Mouse (Mus musculus): ENCODE measurements around the gene Tnfrsf9. TPM values are rescaled to one million over a fixed set of nuclear protein-coding genes. Genes with fewer than 3 reads are reported as not detected.
A peak's percentile ranks its signal among the peaks of the same experiment; 100 is the strongest.
"Not testable (repeated sequence)": the region's sequence is repeated elsewhere in the genome, so short reads cannot be mapped to it uniquely, and the experiment has no call there.

Tnfrsf9 gene
- polyA plus RNA-seq, 1 experiment from 2014 or later, result 1.2 TPM

DNA sequence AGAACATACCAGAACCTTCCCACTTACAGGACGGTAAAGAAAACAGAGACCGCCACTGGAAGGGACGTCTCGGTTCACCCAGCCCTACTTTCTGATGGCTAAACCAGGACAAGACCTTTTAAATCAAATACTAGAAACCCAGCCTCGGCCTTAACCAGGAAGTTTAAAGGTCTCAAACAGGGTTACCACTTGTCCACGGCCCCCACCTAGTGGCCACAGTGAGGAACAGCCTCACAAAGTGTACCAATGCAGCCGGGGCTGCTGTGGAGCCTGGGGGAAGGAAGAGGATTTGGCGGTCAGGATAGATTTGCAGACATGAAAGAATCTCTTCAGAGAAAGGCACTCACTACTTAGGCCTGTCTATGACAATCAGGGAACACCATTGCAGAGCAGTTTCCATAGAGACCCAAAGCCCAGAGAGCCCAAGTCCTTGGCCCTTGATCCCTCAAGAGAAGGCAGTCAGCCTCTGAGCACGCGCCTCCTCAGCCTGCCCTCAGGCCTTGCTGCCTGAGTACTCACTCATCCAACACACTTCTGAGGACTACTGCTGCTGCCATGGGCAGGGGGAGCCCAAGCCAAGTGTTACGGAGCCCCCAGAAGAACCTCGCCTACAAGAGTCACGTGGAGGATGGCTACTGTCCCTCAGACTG is 15.5 kb upstream of the Tnfrsf9 start:
- Histone ChIP-seq H3K4me2 (no peak overlapping the region), H3K27ac (no peak overlapping the region), H3K36me3 (peaks cover 44% of the 10 kb centered on the region), H3K9me3 (no peaks in the 10 kb centered on the region), H3K4me3 (replicated peaks) (no peak overlapping the region), H3K9ac (no peak overlapping the region), H3K4me1 (0 out of 2 replicates have a peak, but pooled peaks cover 5% of the 10 kb centered on the region), H3K27me3 (replicated peaks) (no peaks in the 10 kb centered on the region)
- WGBS, result 57% methylated on average over 13 of the region's 13 CpGs
- ATAC-seq (ENCODE audit: insufficient read depth, low FRiP score, low read depth), result peak; percentile 45; the same call in 1 of the 2 replicates

DNA sequence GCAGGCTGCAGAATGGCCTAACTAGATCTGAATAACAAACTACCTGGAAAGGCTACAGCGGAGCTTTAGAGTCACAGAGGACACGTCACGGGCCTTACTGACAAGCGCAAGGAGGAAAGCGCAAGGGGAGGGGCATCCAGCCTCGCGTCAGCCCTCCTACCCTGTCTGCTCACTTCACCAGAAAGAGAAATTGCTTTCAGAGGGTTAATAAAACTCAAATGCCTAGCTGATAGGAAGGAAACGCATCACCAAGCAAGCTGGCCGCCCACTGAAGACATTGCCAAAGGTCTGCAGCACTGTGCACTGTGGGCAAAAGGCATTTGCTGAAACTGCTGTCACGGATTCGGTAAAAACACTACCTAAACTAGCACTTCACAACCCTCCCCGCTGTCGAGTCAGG is 13.9 kb upstream of the Tnfrsf9 start:
- Histone ChIP-seq H3K4me2 (no peak overlapping the region), H3K27ac (no peak overlapping the region), H3K36me3 (peaks cover 50% of the 10 kb centered on the region), H3K9me3 (no peaks in the 10 kb centered on the region), H3K4me3 (replicated peaks) (no peak overlapping the region), H3K27me3 (replicated peaks) (no peaks in the 10 kb centered on the region), H3K4me1 (no peaks in the 10 kb centered on the region), H3K9ac (no peak overlapping the region)
- WGBS, result 95% methylated on average over 13 of the region's 13 CpGs
- ATAC-seq (ENCODE audit: insufficient read depth, low FRiP score, low read depth), result no peak

DNA sequence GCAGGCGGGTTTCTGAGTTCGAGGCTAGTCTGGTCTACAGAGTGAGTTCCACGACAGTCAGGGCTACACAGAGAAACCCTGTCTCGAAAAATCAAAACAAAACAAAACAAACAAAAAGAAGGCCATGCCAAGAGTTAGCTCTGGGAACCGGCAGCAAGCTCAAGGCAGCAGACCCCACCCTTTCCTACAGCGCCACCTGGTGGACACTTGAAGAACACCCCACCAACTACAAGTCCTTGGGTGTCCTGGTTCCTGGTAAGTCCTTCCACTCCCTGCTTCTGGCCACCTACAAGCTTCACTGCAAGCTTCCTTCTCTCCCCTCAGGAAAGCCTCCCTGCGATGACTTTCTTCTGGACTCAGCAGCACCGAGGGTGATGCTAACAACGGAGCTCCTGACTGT is 12.7 kb upstream of the Tnfrsf9 start:
- 48% methylated on average over 9 of the region's 9 CpGs for WGBS
- Histone ChIP-seq H3K36me3 (peaks cover 53% of the 10 kb centered on the region), H3K27me3 (replicated peaks) (no peaks in the 10 kb centered on the region), H3K4me2 (no peak overlapping the region), H3K9ac (no peak overlapping the region), H3K9me3 (no peaks in the 10 kb centered on the region), H3K4me3 (replicated peaks) (no peak overlapping the region), H3K4me1 (no peaks in the 10 kb centered on the region), H3K27ac (no peak overlapping the region)
- no peak for ATAC-seq (ENCODE audit: insufficient read depth, low FRiP score, low read depth)

DNA sequence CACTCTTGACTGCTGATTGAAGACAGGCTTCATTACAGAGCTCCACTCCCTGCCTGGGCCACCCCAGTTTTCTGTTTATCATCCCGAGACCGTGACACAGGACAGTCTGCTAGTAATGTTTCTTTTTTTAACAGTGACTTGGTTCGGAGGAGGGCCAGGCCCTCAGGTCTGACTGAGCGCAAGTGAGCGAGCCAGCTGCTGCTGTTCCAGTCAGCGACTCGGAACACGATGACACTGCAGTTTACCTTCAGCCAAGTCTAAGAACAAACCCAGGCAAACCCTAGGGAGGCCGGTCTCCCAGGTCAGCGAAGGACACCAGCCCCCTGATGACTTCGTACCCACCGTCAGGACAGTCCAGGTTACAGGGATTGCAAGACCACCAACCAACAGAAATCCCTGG is 12.3 kb upstream of the Tnfrsf9 start:
- H3K9ac ChIP-seq, result no peak overlapping the region
- no peaks in the 10 kb centered on the region for H3K27me3 ChIP-seq (replicated peaks)
- no peak overlapping the region for H3K4me3 ChIP-seq (replicated peaks)
- H3K4me1 ChIP-seq, result no peaks in the 10 kb centered on the region
- no peak overlapping the region for H3K27ac ChIP-seq
- ATAC-seq (ENCODE audit: insufficient read depth, low FRiP score, low read depth), result no peak
- H3K4me2 ChIP-seq, result no peak overlapping the region
- peaks cover 49% of the 10 kb centered on the region for H3K36me3 ChIP-seq
- no peaks in the 10 kb centered on the region for H3K9me3 ChIP-seq
- 88% methylated on average over 12 of the region's 12 CpGs for WGBS

DNA sequence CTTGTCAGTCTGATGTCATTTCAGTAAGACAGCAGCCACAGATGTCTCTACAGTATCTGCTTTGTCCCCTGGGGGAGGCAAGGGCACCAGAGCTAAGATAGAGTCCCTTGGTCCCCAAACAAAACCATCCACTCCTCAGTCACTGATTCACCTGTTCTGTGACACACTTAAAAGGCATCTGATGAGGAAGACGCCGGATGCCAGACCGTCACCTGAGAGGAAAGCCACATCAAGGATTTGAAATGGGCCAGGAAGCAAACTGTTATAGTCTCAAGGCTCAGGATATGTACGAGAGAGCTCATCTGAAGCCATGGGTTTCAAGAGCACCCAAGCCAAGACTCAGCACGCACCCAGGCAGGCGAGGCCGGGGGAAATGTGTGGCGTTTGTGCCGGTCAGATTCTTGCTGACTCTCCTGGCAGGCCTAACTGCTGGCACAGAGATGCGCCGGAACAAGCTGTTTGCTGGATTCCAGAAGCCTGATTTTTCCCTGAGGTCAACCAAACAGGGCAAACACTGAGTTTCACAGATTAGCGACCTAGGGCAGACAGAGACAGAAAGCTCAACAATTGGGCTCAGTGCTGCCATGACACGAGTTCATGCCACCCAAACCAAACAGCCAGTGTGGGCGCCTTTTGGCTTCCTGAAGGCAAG is 11.1 kb upstream of the Tnfrsf9 start:
- H3K4me1 ChIP-seq, result peaks cover 3% of the 10 kb centered on the region
- no peaks in the 10 kb centered on the region for H3K27me3 ChIP-seq (replicated peaks)
- no peak overlapping the region for H3K4me3 ChIP-seq (replicated peaks)
- no peak overlapping the region for H3K9ac ChIP-seq
- 90% methylated on average over 14 of the region's 14 CpGs for WGBS
- H3K4me2 ChIP-seq, result no peak overlapping the region
- H3K9me3 ChIP-seq, result no peaks in the 10 kb centered on the region
- no peak for ATAC-seq (ENCODE audit: insufficient read depth, low FRiP score, low read depth)
- peaks cover 38% of the 10 kb centered on the region for H3K36me3 ChIP-seq
- H3K27ac ChIP-seq, result no peak overlapping the region

DNA sequence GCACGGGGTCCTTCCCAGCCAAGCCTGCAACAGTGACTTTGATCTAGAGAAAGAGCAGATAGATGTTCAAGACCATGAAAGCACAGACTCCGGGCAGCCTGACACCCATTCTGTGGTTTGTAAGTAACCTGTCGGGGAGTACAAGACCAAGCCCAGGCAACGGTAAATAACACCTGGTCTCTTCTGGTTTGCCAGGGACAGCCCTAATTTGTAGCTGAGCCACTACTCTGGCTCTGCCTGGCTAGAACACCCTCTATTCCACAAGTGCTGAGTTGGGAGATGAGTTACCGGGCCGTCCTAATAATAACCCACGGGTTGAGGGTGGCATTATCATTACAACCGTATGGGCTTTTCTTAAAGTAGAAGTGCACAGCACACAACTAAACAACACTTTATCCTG is 7.3 kb upstream of the Tnfrsf9 start:
- ATAC-seq (ENCODE audit: insufficient read depth, low FRiP score, low read depth), result no peak
- Histone ChIP-seq H3K4me3 (replicated peaks) (no peak overlapping the region), H3K9me3 (no peaks in the 10 kb centered on the region), H3K27me3 (replicated peaks) (no peaks in the 10 kb centered on the region), H3K4me2 (no peak overlapping the region), H3K27ac (no peak overlapping the region), H3K36me3 (peaks cover 22% of the 10 kb centered on the region), H3K4me1 (peaks cover 13% of the 10 kb centered on the region), H3K9ac (no peak overlapping the region)
- 90% methylated on average over 8 of the region's 8 CpGs for WGBS

DNA sequence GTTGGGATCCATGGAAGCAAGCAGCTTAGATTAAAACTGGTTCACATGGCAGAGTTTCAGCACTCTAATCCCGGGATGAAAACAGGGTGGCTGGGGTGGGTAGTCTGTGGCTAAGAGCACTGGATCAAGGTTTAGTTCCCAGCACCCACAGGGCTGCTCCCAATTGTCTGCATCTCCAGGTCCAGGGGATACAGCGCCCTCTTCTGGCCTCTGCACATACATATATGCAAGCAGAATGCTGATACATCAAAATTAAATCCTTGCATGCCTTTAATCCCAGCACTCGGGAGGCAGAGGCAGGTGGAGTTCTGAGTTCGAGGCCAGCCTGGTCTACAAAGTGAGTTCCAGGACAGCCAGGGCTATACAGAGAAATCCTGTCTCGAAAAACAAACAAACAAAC is 5.8 kb upstream of the Tnfrsf9 start:
- not testable (repeated sequence) for H3K9me3 ChIP-seq; H3K27me3 ChIP-seq (replicated peaks); ATAC-seq (ENCODE audit: insufficient read depth, low FRiP score, low read depth); H3K27ac ChIP-seq; H3K9ac ChIP-seq; H3K4me3 ChIP-seq (replicated peaks)
- peaks cover 15% of the 10 kb centered on the region for H3K36me3 ChIP-seq
- WGBS, result 74% methylated on average over 5 of the region's 5 CpGs
- peak overlapping the region; percentile 69; the same call in 1 of the 2 replicates for H3K4me2 ChIP-seq
- H3K4me1 ChIP-seq, result peaks cover 13% of the 10 kb centered on the region

DNA sequence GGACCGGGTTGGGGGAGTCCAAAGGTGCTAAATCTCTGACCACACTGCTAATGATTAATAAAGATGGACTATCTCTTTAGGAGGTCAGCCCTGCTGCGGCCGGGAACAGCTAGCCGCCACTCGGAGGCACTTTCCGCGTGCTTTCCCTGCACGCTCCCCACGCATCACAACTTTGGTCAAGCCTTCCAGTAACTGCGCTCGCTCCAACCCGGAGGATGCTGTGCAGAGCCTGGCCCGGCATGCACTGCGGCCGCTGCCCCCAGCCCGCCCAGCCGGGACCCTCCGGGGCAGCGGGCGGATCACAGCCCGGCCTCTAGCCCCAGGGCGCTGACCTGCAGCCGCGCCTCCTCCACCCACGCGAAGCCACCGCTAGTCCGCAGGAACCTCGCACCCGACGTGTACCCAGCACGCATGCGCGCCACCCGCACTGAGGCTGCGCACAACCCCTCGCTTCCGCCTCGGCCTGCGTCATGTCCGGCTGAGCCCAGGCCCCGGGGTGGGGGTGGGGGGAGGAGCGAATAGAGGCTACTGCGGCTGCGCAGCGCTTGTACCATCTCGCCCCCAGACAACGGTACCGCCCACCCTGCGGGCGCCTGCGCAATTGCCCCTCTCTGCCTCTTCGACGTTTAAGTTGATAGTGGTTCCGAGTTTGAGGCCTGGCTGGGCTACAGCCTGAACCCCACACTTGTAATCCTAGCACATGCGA is 4.8 kb upstream of the Tnfrsf9 start:
- H3K36me3 ChIP-seq, result peaks cover 12% of the 10 kb centered on the region
- H3K27me3 ChIP-seq (replicated peaks), result no peaks in the 10 kb centered on the region
- peaks cover 13% of the 10 kb centered on the region for H3K4me1 ChIP-seq
- H3K4me2 ChIP-seq, result peak overlapping the region; percentile 69
- no peaks in the 10 kb centered on the region for H3K9me3 ChIP-seq
- H3K4me3 ChIP-seq (replicated peaks), result peak overlapping the region; percentile 74
- WGBS, result under 1% methylated on average over 56 of the region's 56 CpGs
- H3K27ac ChIP-seq, result peak overlapping the region; percentile 78
- peak overlapping the region; percentile 84 for H3K9ac ChIP-seq
- peak; percentile 93 for ATAC-seq (ENCODE audit: insufficient read depth, low FRiP score, low read depth)

DNA sequence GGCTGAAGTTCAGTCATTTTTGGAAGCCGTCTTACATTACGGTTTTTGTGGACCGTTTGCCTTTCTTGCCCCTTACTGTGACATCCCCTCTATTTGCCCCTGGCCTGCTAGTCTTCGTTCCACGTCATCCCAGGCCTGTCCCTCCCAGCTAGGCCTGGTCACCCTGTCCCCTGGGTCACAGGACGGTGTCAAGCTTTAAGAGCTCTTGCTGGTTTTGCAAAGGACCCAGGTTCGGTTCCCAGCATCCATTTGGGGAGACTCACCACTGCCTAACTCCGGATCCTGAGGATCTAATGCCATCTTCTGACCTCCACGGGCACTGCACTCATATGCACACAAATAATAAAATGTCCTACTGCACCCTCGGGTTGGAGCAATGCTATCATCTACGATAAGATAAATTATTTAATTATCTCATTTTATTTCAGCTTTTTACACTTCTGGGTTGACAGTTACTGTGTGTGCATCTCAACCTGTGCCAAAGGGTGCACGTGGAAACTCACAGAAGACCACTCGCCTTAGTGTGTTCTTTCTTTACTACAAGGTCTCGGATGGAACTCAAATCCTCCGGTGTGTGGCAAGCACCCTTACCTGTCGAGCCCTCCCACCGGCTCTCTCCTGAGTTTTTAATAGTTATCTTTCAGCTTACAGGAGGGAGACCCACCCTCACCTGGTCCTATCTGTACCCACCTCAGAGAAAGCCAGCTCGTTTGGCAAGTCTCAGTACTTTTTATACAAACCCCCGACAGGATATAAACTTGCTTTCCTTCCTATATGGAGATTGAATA is 4.0 kb upstream of the Tnfrsf9 start:
- H3K27me3 ChIP-seq (replicated peaks), result no peaks in the 10 kb centered on the region
- H3K4me1 ChIP-seq, result peaks cover 16% of the 10 kb centered on the region
- H3K27ac ChIP-seq, result peak overlapping the region; percentile 38; the same call in 1 of the 2 replicates
- ATAC-seq (ENCODE audit: insufficient read depth, low FRiP score, low read depth), result no peak
- peak overlapping the region; percentile 74; the same call in 1 of the 2 replicates for H3K4me3 ChIP-seq (replicated peaks)
- peak overlapping the region; percentile 69 for H3K4me2 ChIP-seq
- H3K9me3 ChIP-seq, result no peaks in the 10 kb centered on the region
- H3K9ac ChIP-seq, result no peak overlapping the region
- peaks cover 7% of the 10 kb centered on the region for H3K36me3 ChIP-seq
- 85% methylated on average over 19 of the region's 19 CpGs for WGBS

DNA sequence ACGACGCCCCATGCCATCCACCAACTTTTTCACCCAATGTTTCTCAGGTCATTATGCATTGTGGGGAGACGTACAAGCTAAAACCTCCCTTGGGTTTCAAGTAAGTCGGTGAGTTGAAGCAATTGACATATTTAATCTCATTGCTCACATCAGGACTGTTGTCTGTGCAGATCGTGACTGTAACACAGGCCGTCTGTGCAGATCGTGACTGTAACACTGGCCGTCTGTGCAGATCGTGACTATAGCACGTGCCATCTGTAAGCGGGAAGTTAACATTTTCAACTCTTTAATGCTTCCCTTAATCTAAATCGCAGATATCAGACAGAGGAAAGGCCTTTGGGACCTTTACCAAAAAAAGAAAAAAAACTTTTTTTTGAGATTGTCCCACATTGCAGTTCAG is 619 bp upstream of the Tnfrsf9 start:
- Histone ChIP-seq H3K27me3 (replicated peaks) (no peaks in the 10 kb centered on the region), H3K4me1 (peaks cover 9% of the 10 kb centered on the region), H3K9ac (peak overlapping the region; percentile 53; the same call in 1 of the 2 replicates), H3K27ac (peak overlapping the region; percentile 93), H3K36me3 (no peaks in the 10 kb centered on the region), H3K4me3 (replicated peaks) (peak overlapping the region; percentile 66), H3K9me3 (no peaks in the 10 kb centered on the region), H3K4me2 (peak overlapping the region; percentile 57)
- WGBS, result 14% methylated on average over 12 of the region's 12 CpGs
- no peak for ATAC-seq (ENCODE audit: insufficient read depth, low FRiP score, low read depth)

DNA sequence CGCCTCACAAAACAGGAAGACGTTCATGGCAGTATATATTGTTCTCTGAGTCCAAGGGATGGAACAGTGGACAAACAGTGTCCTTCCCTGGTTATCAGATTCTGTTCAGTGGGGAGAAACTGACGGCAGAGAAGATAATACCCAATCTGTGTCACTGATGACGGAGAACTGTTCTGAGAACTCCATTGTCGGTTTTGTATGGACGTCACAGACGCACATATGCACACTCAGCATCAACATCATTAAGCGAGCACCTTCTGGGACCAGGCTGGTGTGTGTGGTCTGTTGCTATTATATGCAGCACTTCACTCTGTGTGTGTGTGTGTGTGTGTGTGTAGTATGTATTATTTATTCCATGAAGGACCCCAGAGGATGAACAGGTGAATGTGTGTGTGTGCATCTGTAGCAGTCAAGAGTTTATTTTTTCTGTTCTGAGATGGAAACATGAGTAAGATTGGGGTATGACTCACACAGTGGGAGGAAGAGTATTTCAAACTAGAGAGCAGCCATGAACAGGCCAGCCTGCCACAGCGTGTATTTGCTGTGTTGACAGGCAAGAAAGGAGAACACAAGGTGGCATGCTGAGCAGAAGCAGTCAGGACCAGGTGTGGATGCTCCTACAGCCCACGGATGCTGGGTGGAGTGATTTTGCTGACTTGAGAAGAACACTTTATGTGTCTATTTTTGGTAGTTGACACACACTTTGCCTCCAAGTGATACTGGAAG is 982 bp downstream of the Tnfrsf9 start:
- ATAC-seq (ENCODE audit: insufficient read depth, low FRiP score, low read depth), result 0 out of 2 replicates have a peak, but pooled peaks have one; percentile 11
- no peaks in the 10 kb centered on the region for H3K36me3 ChIP-seq
- peaks cover 3% of the 10 kb centered on the region; the same call in 1 of the 2 replicates for H3K4me1 ChIP-seq
- H3K9me3 ChIP-seq, result no peaks in the 10 kb centered on the region
- H3K27me3 ChIP-seq (replicated peaks), result no peaks in the 10 kb centered on the region
- peak overlapping the region; percentile 66 for H3K4me3 ChIP-seq (replicated peaks)
- WGBS, result 45% methylated on average over 10 of the region's 10 CpGs
- peak overlapping the region; percentile 57 for H3K4me2 ChIP-seq
- peak overlapping the region; percentile 62 for H3K27ac ChIP-seq
- H3K9ac ChIP-seq, result peak overlapping the region; percentile 69; the same call in 1 of the 2 replicates
